Mouse (Mus musculus): ENCODE results near the gene Rgs11.

Rgs11 gene

GRCm38 (mm10) chr17:26231156-26231555 is 28.4 kb downstream of the Rgs11 start:
- no peak for DNase-seq (ENCODE audit: low spot score in 2 of 2)

- no peak for DNase-seq (ENCODE audit: low spot score in 2 of 2)
Measured at GRCm38 (mm10) chr17:26232863-26233262, 30.1 kb downstream of the Rgs11 start.

DNA sequence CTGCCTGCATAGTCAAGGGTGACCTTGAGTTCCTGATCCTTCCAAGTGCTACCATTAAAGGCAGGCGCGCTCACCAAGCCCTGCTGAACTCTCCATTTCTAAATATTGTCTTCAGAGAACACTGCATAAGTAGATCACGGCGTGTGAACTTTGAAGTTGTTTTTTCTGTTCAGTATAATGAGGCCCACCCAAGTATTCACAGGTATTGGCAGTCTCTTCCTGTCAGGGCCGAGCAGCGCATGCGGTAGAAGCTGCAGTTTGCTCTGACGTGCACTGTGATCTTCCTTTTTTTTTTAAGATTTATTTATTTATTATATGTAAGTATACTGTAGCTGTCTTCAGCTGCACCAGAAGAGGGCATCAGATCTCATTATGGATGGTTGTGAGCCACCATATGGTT is 31.6 kb downstream of the Rgs11 start:
- no peak for DNase-seq (ENCODE audit: low spot score in 2 of 2)

GRCm38 (mm10) chr17:26235077-26235815 is 32.5 kb downstream of the Rgs11 start:
- no peak for DNase-seq (ENCODE audit: low spot score in 2 of 2)

DNA sequence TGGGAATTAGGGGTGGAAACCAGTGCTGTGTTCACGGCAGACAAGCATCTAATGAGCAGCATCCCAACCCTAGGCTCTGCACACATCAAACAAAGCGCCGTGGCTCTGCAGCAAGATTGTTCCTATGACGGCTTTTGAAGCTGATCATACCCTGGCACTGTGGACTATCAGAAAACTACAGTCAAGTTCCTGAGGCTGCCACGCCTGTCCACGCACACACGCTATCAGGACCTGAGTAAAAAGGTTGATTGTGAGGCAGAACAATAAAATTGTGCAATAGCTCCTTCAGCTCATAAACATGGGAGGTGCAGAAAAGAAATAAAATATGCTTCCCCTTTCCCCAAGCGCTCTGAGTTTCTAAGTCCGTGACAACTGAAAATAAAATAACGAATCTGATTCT is 34.9 kb downstream of the Rgs11 start:
- DNase-seq (ENCODE audit: low spot score in 2 of 2), result no peak

DNA sequence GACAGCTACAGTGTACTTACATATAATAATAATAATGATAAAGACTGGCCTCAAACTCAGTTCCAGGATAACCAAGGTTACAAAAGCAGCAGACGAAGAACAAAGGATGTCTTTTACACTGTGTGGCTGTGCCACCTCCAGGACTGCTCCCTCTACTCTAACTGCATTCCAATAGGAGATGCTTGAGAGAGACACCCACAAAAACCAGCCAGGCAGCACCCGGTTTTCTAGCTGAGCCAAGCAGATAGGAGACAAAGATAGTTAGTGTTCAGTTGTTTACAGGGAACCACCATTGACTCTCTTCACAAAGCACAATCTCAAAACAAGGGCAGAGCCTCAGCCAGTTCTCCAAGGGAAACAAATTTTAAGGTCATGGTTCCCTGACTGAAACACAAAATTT is 36.8 kb downstream of the Rgs11 start:
- DNase-seq (ENCODE audit: low spot score in 2 of 2), result peak in 1 of 2 experiments; percentile 13

DNA sequence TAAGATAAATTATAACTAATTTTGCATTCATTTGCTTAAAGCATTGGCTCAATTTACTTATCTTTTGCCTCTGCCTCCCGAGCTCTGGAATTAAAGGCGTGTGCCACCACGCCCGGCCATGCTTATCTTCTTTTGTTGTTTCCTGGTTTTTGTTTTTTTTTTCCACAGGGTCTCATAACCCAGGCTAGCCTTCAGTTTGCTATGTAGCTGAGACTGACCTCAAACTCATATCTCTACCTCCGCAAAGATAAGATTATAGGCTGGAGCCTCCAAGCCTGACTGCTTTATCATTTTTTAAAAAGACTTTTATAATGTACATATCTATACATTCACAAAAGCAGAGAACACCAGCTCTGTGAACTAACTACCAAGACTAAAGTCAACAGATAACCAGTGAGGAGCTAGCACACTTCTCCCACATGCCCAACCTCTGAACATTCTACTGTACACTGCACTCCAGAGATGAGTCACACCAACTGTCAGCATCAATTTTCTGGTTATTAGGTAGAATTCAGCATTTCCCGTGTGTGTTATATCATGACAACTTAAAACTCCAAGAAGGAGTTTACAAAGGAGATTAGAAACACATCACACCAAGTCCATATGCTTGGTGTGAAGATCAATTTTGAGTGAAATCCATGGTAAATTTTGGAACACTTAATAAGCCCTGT is 37.5 kb downstream of the Rgs11 start:
- DNase-seq (ENCODE audit: low spot score in 2 of 2), result no peak

- no peak for DNase-seq (ENCODE audit: low spot score in 2 of 2)
Measured at GRCm38 (mm10) chr17:26240990-26241389, 38.2 kb downstream of the Rgs11 start.

DNA sequence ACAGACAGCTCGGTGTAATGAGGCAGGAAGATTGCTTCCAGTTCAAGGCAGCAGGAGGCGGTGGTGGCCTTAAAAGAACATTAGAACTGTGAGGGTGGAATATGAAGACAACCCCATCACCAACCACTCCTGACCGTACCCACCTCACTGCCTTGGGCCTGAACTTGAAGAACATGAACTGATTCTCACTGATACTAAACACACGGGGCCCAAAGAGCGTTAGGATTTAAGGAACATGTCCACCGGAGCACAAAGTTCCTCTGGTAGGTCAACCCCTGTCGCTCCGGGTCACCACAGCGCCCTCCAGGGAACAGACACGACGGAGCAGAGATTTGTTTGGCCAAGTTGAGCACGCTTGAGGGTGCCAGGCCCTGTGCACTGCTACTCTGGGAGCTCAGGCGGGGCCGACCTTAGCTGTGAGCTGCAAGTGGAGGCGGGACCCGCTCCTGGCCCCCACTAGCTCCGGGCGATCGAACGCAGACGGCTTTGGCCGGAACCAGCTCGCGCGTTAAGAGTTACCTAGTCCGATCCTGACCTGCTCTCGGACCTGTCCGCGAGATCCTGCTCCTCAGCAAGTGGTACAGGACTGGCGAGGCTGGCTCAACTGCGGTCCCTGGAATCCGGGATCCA is 40.8 kb downstream of the Rgs11 start:
- no peak for DNase-seq (ENCODE audit: low spot score in 2 of 2)

DNA sequence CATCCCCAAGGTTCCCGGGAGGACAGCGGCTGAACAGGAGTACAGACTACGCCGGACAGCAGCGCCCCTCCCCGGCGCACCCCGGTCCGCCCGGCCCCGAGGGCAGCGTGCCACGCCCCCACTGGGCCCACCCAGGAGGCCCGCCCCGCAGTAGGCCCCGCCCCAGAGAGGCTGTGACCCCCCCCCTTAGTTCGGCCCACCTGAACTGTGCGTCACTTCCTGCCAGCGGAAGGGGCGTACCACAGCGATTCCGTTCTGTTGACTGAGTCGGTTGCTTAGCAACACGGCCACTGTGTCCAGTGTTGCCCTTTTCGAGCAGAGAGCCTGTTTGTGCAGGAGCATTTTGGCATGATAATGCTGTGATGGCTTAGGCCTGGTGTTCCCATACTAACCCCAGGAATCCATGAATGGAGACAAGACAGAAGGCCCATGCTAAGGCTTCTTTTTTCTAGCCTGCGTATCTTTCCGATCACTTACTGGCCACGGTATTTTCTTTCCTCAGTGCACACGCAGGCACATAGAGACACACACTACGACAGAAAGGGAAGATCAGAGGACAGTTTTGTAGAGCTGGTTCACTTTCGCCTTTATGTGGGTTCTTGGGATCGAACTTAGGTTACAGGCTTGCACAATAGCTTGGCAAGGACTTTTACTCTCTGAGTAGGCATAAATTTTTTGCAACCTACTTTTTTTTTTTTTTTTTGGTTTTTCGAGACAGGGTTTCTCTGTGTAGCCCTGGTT is 41.5 kb downstream of the Rgs11 start, which contains the start of gene Fam234a:
Gene Fam234a (minus strand): TSS at position 142 of the 741 bp plus-strand sequence.
- peak; percentile 79 to 91 for DNase-seq (ENCODE audit: low spot score in 2 of 2)

DNA sequence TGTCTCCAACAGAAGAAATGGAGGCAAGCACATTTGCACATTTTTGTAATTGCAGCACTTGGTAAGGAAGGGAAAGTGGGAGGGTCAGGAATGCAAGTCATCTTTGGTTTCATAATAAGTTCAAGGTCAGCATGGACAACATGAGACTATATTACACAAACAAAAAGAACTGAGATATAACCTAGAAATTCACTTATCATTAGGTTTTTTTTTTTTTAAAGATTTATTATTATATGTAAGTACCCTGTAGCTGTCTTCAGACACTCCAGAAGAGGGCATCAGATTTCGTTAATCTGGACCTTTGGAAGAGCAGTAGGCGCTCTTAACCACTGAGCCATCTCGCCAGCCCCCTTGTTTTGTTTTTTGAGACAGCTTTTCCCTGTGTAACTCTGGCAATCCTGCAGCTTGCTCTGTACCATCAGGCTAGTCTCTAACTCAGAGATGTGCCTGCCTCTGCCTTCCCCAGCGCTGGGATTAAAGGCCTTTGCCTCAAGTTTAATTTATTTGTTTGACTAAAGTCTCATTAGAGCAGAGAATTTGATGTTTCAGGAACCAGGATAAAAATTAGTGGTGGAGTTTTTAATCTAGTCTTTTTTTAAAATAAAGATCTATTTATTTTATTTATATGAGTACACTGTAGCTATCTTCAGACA is 49.3 kb downstream of the Rgs11 start:
- DNase-seq (ENCODE audit: low spot score in 2 of 2), result no peak

GRCm38 (mm10) chr17:26252539-26253251 is 49.9 kb downstream of the Rgs11 start, which contains the start of gene Luc7l:
Luc7l (plus strand) TSS chr17:26252896.
- DNase-seq (ENCODE audit: low spot score in 2 of 2), result peak; percentile 86 to 95

- no peak for DNase-seq (ENCODE audit: low spot score in 2 of 2)
Measured at GRCm38 (mm10) chr17:26253399-26253798, 50.6 kb downstream of the Rgs11 start.

- no peak for DNase-seq (ENCODE audit: low spot score in 2 of 2)
Measured at GRCm38 (mm10) chr17:26255313-26255712, 52.6 kb downstream of the Rgs11 start.

All from left cerebral cortex, adult 9 months (tissue).